Mouse (Mus musculus) ovary, postnatal 14 days (tissue): Measurements from ENCODE around the gene Tapbp.

Experiments
- DNase-seq: peaks from one replicate; pipeline ENCODE4 v3.0.0; 2022; ENCODE audit warnings: low spot score

The Tapbp gene

DNA sequence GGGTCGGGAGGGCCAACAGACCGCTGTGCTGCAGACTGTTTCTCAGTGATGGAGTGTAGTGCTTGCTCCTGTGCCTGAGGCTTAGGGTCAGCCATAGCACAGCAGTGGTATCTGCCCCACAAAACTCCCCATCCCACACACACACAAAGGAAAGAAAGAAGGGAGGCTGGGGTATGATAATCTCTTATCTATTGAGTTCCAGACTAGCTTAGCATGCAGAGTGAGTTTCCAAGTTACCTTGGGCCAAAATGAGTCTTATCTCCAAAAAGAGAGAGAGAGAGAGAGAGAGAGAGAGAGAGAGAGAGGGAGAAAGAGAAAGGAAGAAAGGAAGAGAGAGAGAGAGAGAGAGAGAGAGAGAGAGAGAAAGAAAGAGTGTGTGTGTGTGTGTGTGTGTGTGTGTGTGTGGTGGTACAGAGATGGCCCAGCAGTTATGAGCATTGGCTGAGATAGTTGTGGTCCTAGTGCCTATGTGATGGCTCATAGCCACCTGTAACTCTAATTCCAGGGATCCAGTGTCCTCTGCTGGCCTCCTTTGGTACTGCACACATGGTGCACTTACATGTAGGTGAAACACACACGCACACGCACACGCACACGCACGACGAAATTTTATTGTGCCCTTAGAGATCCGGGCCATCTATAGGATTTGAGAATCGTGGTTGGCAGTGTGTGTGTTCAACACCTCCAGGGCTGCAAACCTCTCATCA, 9.0 kb downstream of the Tapbp start:
- DNase-seq: no peak

DNA sequence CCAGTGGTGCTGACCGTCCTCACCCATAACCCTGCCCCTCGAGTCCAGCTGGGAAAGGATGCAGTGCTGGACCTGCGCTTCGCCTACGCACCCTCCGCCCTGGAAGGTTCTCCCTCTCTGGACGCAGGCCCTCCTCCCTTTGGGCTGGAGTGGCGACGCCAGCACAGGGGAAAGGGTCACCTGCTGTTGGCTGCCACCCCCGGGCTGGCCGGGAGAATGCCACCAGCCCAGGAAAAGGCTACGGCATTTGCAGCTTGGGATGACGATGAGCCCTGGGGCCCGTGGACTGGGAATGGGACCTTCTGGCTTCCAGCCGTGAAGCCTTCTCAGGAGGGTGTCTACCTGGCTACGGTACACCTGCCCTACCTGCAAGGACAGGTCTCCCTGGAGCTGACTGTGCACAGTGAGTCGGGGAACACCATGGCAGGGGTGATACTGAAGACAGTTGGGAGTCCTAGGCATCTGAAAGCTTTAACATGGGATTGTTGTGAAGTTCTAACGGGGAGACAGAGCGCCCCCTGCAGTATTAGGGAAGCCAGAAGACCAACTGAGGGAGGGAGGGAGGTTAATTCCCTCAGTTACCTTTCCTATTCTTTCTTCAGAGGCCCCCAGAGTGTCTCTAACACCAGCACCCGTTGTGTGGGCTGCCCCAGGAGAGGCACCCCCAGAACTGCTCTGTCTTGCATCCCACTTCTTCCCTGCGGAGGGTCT, 9.9 kb downstream of the Tapbp start:
- DNase-seq: no peak

DNA sequence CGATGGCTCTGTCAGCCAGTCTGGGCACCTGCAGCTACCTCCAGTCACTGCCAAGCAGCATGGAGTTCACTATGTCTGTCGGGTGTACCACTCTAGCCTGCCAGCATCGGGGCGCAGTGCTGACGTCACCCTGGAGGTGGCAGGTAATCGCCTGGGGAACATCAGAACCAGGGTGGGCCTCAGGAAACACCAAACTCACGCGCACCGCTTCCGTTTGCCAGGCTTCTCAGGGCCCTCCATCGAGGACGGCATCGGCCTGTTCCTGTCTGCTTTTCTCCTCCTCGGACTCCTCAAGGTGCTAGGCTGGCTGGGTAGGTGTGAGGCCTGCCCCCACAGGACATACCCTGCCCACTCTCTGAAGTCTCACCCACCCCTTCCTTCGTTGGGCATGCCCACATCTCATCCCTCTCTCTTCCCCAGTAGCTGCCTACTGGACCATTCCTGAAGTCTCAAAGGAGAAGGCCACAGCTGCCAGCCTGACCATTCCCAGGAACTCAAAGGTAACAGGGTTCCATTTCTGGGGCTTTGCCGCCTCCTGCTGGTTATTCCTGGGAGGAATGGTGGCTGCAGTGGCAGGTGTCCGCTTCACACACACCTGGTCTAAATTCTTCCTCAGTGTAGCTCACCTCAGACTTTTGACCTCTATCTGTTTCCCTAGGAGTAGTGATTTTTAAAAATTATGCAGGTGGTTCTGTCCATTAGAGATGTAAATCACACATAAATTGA, 10.7 kb downstream of the Tapbp start:
- no peak for DNase-seq

DNA sequence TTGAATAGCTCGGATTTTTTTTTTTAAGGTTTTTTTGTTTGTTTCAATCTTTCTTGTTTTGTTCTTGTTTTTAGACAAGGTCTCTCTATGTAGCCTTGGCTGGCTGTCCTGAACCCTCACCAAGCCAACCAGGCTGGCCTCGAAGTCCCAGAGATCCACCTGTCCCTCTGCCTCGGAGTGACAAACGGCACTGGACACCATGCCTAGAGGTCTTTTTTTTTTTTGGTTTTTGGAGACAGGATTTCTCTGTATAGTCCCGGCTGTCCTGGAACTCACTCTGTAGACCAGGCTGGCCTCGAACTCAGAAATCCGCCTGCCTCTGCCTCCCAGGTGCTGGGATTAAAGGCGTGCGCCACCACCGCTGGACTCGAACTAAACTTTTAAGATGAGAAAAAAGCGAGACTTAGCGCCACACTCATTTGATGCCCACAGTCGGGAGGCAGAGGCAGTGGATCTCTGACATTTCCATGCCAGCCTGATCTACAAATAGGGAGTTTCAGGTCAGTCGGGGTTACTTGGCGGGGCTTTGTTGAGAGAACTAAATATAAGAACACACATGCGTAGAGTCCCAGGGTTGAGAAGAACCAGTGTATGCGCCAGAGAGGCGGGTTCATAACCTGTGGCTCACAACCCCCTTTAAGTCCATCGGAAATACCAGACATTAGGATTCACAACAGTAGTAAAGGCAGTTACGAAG, 12.7 kb downstream of the Tapbp start:
- no peak for DNase-seq

DNA sequence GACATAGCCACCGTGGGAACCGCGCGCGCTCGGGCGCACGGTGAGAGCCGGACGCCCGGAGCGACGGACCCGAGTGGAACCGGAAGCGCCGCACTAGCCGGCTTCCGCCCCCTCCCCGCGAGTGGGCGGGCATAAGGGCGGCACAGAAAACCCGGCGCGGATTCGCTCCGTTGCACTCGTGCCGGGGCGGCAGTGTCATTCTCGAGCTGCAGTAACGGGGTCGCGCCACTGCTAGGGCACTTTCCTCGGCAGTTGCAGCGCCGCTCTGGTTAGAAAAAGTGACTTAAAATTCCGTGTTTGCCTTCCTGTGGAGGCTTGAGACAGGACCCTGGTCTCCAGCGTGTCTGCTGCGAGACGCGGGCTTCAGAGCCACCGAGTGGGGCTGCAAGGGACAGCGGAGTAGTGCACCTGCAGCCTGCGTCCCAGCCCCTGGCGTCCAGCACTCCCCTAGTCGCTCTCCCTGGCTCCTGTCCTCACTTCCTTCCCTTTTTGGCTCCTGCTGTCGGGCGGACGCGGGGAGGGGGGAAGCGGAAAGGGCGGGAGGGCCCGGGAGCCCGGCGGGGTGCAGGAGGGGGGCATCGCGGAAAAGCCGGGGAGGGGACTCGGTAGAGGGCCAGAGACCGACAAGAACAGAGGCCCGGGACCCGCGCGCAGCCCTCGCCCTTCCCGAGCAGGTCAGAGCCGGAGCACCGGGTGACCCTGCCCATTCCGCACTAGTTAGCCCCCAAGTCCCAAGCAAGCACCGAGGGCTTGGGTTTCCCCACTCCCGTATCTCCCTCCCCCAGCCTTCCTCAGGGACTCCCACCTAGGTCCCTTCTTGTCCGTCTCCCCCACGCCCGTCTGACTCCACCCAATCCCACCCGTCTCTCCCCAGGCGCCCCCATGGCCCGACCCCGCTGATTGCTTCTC, 13.9 kb downstream of the Tapbp start, which contains the start of gene Rgl2:
TSS of gene Rgl2 (plus strand) at position 173 of the 909 bp plus-strand sequence.
- DNase-seq: peak; percentile 95

DNA sequence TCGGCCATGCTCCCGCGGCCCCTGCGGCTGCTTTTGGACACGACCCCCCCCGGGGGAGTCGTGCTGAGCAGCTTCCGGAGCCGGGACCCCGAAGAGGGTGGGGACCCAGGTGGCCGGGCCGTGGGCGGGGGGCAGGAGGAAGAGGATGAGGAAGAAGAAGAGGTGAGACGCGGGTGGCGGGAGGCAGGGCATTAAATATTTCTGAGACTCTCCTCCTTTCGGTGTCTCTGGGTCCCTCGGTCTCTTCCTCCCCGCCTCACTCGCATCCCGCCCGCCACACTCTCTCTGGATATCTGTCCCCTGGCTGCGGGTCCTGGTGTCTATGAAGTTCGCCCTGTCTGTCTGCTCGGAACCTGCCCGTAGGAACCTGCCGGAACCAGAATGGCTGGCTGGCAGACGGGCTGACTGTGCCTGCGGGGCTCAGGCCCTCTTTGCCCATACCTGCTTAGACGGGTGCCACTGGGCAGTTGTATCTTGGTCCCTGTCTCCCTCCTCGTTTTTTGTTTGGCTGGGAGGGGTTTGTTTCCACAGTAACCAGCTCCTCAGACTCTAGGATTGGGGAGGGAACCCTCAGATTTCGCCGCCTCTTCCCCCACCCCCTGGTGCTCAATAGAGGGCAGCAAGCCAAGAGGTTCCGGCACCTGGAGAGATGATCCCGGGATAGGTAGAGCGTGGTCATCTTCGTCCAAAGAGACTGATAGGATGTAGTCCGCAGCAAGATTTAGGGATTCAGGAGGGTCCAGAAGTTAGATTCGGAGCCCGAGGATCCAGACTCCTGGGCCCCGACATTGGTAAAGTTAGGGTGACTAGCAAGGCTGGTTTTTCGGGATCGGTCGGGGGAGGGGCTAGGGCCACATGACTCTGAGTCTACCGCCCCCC, 14.8 kb downstream of the Tapbp start:
- peak; percentile 46 for DNase-seq

DNA sequence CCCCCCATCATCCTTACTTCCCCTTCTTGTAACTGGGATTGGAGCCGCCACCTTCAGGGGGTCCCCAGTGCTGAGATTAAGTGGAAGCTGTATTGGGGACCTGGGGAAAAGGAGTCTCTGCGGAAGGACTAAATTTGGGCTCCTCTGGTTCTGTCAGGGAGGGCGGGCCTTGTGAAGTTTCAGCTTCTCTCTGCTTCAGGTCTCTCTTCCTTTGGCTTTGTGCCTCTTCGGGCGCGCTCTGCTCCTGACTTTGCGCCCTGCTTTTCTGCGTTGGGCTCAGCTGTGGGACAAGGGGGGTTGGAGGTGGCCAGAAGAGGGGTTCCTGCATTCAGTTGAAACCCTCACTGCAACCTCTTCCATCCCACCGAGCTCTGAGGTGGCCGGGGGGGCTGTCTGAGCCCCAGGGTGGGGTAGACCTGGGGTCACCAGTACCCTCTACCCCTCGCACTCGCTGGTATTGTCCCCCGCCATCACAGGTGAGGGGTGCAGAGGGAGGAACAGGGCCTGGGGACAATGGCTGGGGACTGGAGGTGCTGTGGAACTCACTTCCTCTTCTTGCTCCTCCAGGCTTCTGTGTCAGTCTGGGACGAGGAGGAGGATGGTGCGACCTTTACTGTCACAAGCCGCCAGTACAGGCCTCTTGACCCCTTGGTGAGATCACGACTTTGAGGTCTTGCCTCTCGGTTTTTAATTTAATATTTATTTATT, 15.6 kb downstream of the Tapbp start:
- DNase-seq: no peak

DNA sequence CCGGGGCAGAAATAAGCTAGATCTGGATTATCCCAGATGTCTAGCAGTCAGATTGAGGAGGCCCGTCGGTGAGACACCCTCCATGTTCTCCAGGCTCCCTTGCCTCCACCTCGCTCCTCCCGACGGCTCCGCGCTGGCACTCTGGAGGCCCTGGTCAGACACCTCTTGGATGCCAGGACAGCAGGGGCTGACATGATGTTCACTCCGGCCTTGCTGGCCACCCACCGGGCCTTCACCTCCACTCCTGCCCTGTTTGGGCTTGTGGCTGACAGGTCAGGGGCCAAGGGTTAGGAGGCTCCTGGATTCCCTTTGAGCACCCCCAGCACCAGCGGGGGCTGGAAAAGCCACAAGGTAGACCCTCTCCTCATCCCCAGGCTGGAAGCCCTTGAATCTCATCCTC, 16.2 kb downstream of the Tapbp start:
- DNase-seq: no peak

DNA sequence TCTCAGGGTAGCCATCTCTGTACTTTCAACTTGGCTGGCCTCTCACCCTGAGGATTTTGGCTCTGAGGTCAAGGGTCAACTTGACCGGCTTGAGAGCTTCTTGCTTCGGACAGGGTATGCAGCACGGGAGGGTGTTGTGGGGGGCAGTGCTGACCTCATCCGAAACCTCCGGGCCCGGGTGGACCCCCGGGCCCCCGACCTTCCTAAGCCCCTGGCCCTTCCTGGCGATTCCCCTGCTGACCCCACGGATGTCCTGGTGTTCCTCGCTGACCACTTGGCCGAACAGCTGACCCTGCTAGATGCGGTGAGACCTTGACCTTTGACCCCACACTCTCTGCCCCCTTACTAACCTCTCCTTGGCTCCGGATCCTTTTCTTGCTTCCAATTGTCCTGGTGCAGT, 16.7 kb downstream of the Tapbp start:
- DNase-seq: no peak

DNA sequence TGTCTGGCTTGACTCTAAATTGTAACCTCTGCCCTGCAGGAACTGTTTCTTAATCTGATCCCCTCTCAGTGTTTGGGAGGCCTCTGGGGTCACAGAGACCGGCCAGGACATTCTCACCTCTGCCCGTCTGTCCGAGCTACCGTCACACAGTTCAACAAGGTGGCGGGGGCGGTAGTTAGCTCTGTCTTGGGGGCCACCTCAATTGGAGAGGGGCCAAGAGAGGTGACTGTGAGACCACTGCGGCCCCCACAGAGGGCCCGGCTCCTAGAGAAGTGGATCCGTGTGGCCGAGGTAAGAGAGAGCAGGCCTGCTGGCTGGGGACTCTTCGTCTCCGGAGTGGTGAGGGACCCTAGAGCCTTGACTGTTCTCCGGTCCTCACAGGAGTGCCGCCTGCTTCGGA, 17.3 kb downstream of the Tapbp start:
- DNase-seq: no peak

DNA sequence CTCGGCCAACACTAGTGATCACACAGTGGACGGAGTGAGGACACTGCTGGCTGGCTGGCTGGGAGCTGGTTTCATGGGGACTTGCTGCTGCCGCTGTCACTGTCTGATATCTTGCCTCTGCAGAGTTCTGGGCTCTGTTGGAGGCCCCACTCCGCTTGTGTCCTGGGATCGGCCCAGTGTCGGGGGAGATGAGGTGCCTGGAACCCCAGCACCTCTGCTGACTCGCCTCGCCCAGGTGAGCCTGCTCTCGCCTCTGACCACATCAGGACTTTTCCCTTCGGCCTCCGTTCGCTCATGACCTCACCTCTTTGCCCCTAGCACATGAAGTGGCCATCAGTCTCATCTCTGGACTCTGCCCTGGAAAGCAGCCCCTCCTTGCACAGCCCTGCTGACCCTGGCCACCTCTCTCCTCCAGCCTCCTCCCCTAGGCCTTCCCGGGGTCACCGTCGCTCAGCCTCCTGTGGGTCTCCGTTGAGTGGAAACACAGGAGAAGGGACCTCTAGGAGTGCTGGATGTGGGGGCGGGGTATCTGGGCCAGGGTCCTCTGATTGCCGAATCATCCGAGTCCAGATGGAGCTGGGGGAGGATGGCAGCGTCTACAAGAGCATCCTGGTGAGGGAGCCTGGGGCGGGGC, 19.8 kb downstream of the Tapbp start:
- no peak for DNase-seq

DNA sequence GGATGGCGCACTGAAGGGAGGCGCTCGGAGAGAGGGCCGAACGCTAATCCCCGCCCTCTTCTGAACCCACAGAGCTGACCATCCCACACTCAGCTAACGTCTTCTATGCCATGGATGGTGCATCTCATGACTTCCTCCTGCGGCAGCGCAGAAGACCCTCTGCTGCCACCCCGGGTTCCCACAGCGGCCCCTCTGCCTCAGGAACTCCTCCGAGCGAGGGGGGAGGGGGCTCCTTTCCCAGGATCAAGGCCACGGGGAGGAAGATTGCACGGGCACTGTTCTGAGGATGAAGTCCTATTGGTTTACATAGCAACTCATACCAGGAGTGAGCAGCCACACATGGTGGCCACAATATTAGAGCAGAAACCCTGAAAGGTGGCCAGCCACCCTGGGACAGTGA, 21.3 kb downstream of the Tapbp start:
- no peak for DNase-seq

DNA sequence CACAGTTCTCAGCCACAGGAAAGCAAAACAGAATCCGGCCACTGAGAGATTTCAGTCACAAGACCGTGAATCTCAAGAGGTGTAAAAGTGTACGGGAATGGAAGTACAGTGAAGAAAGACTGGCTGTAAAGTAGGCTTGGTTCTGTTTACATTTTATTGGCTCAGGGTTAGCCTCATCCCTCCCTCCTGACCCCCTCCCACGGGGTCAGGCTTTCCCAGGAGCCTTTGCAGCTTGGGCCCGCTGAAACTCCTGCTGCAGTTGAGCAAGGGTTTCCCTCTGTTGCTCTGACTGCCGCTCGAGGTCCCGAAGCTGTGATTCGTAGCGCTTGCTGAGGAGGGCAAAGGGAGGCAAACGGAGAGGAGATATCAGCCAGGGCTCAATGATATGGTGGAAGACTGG, 23.1 kb downstream of the Tapbp start:
- DNase-seq: no peak

DNA sequence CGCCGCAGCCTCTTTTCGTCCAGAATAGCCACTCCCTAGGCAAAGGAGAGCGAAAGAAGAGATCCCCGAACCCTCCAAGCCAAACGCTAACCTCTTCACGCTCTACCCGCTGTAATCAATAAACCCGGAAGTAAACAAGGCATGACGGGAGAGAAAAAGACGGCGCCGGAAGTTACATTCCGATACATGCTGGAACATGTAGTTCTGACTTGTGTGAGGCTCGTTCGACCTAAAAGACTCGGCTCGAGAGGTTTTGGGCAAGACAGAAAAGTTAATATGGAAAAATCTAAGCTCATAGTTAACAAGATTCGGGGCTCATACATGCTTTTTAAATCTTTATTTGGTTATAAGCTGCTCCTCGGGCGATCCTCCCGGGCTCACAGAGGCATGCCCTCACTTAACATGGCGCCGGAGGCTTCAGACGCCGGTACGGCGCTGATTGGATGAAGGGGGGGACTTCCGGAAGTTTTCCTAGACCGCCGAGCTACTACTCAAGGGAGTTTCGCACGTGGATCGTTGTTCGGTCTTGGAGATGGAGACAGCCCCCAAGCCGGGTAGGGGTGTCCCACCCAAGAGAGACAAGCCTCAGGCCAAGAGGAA, 24.6 kb downstream of the Tapbp start, which contains the start of the genes Pfdn6 and Wdr46:
TSS of gene Pfdn6 (minus strand) at position 138 of the 600 bp plus-strand sequence.
TSS of gene Wdr46 (plus strand) at position 455 of the 600 bp plus-strand sequence.
- DNase-seq: peak; percentile 78

DNA sequence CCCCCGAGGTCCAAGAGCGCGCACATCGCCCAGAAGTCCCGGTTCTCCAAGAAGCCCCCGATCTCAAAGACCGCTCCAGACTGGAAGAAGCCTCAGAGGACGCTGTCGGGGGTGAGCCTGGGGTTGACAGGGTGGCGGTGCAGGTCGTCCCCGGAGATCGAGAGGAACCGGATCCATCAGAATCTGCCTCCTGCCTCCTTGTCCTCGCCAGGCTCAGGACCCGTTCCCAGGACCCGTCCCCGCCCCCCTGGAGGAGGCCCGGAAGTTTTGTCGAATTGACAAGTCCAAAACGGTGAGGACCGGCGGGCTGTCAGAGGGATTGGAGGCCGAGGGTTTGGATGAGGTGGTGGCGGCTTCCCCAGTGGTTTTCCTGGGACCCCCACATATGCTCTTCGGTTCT, 25.3 kb downstream of the Tapbp start:
- DNase-seq: no peak

DNA sequence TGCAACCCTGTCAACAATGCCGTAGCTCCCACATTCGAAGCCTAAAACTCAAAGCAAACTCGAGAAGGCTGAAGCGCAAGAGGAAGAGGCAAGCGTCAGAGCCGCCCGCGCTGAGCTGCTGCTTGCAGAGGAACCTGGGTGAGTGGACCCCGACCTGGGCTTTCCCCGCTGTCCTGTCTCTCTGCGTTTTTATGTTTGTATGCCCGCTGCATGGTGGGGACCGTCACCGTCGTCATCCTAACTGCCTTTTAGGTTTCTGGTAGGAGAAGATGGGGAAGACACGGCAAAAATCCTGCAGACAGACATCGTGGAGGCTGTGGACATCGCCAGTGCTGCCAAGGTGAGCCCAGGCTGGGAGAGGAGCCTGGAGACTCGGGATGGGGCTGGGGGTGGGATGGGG, 25.7 kb downstream of the Tapbp start:
- DNase-seq: no peak

DNA sequence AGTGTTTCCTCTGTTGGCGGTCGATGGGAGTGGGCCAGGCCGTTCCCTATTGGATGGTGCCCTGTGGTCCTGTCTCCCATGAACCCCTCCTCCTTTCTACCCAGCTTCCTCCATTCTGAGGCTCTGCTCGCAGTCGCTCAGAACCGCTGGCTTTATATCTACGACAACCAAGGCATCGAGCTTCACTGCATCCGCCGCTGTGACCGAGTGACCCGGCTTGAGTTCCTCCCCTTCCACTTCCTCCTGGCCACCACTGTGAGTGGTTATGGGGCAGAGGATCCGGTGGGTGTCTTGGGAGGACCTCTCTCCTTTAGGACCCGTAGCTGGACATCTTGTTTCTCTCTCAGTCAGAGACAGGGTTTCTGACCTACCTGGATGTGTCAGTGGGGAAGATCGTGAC, 27.8 kb downstream of the Tapbp start:
- no peak for DNase-seq

DNA sequence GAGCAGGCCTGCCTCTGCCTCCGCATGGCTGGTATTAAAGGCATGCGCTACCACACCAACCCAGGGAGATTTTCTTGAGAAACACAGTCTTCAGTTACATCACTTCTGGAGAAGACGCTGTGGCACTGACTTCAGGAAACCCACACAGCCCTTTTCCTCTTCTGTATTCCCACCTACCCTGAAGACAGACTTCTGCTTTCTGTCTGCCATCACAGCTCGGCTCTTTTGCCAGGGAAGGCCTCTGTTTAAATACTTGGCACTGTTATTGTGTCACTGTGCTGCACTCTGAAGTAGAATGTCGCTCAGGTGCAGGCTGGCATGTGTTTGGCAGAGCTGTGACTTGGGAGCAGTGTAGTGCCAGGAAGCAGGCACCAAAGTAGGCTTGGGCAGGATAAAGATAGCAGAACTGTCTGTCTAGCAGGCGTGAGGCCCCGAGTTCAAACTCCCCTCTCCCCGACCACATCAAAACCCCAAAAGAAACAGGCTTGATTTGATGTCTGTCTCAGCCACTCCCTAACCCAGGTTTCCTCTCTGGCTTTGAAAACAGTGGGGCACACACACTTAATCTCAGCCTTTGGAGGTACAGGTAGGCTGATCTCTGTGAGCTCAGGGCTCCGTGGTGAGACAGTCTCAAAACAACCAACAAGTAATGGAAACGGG, 31.9 kb downstream of the Tapbp start:
- DNase-seq: no peak
